Mouse (Mus musculus): ENCODE measurements around the gene Tulp2.

Gene Tulp2

DNA sequence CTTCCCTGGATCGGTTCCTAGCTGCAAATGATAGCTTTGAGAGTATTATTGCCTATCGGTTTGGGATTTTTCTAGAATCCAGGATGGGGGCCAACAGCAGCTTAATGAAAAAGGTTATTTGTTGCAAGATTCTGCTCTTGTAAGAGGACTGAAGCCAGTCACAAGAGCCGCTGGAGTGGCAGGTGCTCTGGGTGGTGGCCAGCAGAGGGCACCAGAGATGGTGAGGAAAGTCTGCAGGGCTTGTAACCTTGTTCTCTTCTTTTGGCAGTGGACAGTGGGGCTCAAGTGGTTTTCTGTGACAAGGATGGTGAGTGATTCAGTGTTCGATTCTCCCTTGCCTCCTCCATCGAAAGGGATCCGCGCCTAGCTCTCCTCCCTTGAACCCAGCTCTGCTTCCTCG lies 74.1 kb downstream of the Tulp2 start:
- DNase-seq, result peak; percentile 91 to 93

DNA sequence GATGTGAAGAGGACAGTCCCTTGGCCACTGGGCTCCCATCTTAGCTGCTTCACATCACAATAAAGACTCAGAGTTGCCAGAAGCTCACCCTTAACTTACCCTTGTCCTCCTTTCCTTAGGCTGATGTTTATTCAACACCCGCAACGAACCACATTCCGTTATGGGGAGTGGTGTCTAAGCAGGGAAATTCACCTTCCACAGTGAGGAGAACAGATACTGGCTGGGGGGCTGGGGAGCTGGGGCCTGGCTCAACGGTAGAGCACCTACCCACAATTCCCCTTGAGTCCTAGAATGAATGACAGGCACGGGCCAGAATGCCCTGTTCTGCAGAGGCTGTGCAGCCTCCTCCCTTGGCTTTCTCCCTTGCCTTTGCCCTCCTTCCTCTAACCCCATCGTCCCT lies 77.2 kb downstream of the Tulp2 start:
- no peak for DNase-seq

DNA sequence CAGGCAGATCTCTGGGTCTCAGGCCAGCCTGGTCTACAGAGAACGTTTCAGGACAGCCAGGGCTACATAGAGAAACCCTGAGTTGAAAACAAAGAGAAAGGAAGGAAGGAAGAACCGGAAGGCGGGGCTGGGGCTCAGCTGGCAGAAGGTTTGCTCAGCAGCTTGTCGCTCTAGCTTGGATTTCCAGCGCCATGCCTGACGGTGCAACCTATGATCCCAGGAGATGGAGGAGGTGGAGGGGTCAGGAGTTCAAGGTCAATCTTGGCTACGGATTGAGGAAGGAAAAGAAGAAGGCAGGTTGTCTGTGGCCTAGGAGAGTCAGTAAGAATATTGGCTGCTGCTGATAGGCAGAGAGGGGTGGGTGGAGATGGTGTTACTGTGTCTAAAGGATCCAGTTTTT lies 78.6 kb downstream of the Tulp2 start:
- DNase-seq, result no peak

DNA sequence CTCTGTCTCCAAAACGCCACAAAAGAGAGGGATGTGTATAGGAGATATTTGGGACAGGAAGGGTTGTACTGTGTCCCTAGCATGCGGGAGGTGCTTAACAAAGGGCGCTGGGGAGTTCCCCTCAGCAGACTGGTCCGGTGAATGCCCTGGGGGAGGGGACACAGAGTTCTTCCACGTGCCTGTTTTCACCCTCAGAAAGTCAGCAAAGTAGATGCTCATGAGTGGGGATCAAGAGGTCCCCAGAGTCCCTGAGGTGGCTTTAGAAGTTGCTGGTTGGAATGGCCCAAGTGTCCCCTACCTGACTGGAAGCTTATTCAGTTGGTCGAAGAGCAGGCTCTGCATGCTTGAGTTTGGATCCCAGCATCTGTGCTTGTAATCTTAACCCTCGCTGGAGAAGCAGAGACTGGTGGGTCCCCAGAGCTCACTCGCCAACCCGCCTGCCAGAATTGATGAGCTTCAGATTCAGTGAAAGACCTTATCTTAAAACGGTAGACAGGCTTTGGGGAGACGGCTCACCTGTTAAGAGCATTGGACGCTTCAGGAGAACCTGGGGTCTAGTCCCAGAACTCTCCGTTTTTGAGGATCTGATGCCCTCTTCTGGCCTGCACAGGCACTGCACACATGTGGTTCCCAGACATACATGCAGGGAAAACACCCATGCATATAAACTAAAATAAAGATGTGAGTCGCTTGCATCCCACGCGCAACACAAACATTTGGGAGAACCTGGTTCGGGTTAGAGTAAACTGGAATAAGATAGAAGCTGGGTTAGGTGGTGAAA lies 79.4 kb downstream of the Tulp2 start:
- peak; percentile 87 to 91 for DNase-seq

DNA sequence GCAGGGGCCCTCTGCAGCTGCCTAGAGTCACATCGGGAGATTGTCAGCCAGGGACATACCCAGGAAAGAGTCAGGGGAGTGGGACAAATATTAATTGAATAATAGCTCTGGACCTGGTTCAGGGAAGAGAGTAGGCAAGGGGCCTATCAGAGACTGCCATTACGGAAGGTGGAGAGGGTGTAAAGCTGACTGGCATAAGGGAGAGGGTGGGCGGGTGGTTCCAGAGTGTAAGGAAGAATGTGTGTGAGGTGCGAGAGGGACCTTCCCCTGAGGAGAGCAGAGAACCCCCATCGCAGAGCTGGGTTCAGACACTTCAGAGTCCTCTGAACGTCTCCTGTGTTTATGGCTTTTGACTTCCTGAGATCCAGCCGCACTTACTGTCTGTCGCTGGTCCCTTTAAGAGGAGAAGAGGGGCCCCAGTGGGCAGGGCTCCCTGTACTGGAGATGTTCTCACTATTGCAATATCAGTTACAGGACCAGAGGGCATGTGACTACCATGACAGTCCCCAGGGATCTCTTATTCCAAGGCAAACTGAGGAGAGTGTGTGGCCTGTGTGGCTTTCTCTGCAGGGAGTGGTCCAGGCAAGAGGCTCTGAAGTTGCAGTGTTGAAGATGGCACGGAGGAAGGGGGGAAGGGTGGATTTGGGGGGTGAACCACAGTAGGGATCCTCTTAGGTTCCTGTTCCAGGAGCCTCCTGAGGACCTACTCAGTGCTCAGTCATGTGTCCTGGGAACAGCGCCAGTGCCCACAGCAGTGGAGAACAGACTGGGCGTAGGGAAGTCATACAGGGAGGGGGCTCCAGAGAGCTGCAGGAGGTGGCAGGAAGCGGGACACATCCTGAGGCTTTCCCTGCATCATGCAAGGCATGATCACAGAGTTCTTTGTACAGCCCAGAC lies 80.2 kb downstream of the Tulp2 start:
- DNase-seq, result no peak

DNA sequence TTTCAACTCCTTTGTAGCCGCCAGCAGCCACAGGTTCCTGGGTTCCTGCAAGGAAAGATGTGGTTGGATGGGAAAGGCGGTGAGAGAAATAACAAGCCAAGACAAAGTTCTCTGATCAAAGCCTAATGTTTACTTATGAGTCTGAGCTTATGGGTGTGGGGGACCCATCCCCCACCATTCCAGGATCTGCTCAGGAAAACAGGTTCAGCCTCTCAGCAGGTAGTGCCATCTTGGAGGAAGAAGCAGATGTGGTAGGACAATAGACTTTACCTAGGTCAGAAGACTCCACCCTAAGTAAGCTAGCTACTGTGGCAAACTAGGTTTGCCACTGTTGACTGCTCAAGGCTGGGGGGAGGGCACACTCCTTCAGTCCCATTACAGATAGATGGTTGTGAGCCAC lies 83.1 kb downstream of the Tulp2 start:
- no peak for DNase-seq

DNA sequence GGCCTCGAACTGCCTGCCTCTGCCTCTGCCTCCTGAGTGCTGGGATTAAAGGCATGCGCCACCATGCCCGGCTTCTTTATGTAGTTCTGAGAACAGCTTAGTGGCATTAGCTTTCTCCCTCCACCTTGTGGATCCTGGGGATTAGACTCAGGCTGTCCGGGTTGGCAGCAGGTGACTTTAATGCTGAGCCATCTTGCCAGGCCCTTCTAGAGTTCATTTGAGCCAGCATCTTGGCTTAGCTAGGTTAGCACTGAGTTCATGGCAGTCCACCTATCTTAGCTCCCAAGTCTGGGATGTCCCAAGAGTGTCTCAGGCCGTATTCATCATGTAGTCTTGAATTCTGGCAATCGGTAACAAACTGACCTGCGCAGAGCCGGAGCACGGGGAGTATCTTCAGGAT lies 83.8 kb downstream of the Tulp2 start:
- DNase-seq, result no peak

DNA sequence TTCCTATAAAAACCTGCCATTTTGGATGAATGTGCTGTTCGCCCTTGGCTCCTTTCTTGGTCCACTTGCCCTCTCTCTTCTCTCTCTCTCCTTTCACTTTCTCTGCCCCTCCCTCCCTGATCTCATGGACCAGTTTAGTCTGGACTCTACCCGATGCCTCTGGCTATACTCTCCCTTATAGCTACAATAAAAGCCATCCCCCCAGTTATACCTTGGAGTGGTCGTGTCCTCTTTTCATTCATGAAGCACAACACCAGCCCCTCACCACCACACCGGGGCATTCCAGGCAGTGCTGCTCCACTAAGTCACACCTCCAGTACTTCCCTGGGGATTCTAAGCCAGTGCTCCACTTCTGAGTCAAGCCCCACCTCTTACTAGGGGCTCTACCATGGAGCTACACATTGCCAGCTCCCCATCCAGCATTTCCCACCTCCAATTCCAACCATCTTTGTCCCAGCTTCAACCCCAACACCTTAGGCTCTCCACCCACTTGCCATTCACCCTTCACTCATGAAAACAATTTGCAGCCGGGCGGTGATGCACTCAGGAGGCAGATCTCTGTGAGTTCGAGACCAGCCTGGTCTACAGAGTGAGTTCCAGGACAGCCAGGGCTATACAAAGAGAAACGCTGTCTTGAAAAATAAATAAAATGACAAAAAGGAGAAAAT lies 85.6 kb downstream of the Tulp2 start:
- no peak for DNase-seq

DNA sequence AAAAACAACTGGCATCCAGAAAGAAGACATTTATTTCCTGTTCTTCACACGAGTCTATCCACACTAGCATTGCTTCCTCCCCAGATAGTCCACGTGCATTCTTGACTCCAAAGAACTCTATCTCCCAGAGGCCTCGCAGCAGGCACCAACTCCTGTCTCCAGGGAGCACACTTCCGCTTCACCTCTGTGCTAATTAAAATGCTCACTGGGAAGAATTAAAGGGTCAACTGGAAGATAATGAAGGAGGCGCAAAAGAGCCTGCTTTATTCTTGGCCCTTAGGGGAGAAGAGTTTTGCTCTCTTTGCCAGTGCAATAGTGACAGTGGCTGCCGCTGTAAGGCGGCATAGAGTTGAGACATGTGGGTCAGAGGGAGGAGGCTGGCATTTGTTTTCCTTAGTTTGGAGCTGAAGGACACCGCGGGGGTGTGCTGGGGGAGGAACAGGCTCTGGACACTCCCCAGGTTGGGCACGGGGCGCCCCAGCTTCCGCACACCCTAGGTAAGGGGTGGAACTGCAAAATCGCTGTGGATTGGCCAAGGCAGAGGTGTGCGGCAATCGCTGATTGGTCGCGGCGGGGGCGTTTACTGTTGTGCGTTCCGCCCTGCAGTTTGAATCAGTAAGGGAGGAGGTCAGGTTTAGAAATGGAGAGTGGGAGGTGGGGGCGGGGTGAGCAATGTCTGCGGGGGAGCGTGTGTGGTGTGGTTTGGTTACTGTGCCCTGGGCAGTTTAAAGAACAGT lies 86.3 kb downstream of the Tulp2 start:
- DNase-seq, result peak; percentile 94 to 95

DNA sequence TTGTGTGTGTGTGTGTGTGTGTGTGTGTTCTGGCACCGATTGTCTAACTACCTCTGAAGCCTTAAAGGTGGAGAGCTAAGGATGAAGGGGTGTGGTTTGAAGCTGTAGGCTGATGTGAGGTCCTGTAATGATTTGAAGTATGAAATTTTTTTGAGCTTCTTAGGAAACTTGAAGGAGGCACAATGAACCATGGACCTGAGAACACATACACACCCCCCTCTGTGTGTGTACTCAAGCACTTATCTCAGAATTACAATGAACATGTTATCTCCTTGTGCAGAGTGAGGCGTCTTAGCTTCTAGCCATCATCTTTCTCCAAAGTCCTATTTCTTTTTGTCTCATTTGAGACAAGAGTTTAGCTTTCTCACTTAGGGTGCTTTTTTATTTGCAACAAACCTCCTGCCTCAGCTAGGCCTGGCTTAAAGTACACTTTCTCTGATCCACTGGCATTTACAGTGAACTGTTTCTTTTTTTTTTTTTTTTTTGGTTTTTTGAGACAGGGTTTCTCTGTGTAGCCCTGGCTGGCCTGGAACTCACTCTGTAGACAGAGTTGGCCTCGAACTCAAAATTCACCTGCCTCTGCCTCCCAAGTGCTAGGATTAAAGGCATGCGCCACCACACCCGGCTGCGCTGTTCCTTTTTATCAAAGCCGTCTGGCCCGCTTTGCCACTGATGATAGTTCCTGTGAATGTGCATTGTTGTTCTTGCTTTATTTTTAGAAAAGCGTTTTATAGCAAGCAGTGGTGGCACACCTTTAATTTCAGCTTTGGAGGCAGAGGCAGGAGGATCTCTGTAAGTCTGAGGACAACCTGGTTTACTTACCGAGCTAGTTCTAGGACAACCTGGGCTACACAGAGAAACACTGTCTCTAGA lies 87.2 kb downstream of the Tulp2 start:
- DNase-seq, result peak in 1 of 2 experiments; percentile 12

DNA sequence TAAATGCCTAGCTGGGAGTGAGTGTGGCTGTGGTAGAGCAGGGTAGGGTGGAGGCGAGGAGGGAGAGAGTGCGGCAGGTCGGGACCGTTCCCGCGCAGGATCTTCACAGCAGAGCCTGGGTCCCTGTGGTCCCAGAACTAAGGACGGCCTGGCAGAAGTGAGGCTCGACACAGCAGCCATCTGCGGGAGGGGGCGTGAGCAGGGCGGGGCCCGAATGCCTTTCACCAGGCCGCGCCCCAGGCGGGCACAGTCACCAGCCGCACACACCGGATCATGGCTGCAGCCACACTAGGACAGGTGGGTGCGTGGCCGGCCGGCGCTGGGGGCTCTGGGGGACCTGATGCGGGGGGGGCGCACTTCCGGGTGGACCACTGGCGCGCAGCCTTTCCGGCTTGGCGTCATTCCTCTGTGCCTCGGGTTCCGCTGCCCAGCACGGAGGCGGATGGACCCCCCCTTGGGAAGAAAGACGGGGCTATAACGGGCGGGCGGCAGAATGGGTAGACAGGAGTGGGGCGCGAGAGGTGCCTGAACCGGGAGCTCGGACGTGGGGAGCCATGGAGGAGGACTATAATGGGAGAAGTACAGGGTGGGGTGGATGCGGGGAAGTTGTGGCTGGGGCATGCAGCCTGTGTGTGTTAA lies 88.5 kb downstream of the Tulp2 start, which contains the start of gene Bcat2:
Bcat2 (plus strand) TSS at position 51 of the 639 bp plus-strand sequence.
- DNase-seq, result peak; percentile 90 to 92

DNA sequence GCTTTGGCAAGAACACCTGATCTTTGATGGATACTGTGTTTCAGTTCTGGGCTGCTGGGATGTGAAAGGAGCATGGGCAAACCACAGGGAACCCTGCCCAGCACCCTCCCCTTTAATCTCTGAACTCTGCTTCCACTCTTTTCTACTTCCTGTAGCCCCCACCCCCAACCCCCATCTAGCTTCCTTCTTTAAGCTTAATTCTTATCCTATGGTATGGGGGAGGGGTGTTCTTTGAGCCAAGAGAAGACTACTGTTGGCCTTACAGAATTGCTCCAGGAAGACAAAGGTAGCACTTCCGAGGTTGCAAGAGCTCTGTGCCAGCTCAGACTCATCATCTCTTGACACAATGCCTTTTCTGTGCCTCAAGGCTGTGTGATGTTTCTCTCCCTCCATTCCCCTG lies 90.3 kb downstream of the Tulp2 start:
- DNase-seq, result no peak

Measured in cerebellum, postnatal 10 days (tissue).